Mouse (Mus musculus) cerebellum, adult 2 months (tissue): ENCODE results near the gene Atp5e.

Experiments
- CTCF ChIP-seq: fragments of 200-500 bp; IDR thresholded peaks from 2 replicates; pipeline ENCODE4 v1.5.1; 2011; ENCODE audit warnings: low read depth, mild to moderate bottlenecking, control low read depth, low read length, moderate library complexity, borderline replicate concordance; ENCODE audit not compliant: insufficient read depth
- POLR2A ChIP-seq: fragments of 200-500 bp; IDR thresholded peaks from 2 replicates; pipeline ENCODE4 v1.6.1; 2011; ENCODE audit warnings: low read length, control low read depth, borderline replicate concordance; ENCODE audit not compliant: insufficient read depth

DNA sequence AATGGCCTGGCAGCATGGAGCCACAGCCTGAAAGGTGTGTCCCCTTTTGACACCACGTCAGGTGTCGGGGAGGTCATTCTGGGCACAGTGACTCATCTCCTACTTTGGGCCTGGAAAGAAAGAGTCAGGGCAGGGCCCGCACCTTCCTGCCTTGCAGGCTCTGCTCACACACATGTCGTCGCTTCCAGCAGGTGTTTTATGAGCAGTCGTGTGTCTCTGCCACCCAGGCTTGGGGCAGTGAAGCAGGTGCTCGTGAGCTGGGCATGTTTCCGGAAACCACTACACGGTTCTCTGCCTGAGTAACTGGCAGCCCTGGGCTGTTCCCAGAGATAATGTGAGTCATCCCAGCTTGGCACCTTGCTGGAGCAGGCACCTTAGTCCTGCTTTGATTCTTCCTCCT lies 21.4 kb downstream of the Atp5e start:
- no peak for TF ChIP-seq CTCF
- no peak for TF ChIP-seq POLR2A
